Mouse (Mus musculus): ENCODE results near the gene Kcnma1.

DNA sequence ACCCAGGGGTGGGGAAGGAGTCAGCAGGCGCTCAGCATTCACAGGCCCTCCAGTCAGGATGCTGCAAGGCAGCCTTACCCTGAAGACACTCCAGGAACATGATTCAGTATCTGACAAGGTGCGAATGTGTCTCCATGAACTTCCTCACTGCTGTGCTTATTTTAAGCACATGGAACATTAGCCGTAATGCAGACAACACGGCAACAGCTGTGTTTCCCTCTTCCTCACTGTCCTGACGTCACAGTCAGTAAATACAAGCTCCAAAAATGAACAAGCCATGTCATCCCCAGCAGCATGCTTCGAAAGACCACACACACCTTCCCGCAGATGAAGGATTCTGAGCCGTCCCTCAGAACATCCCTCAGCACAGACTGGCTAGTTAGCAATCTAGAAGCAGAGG lies 47.8 kb downstream of the Kcnma1 start:
- TF ChIP-seq POLR2A (IDR thresholded peaks at IDR 0.05; ENCODE audit: insufficient read length, low read depth) (no peak), MAX (IDR thresholded peaks at IDR 0.05; ENCODE audit: low read depth) (no peak), USF1 (IDR thresholded peaks at IDR 0.05; ENCODE audit: low read depth) (no peak), SRF (IDR thresholded peaks at IDR 0.05; ENCODE audit: control insufficient read depth, insufficient read length, low read depth) (no peak), E2F4 (IDR thresholded peaks at IDR 0.05; ENCODE audit: insufficient read depth) (no peak), TCF12 (IDR thresholded peaks at IDR 0.05; ENCODE audit: insufficient read depth, poor library complexity, severe bottlenecking) (no peak), MYOG (IDR thresholded peaks at IDR 0.05; ENCODE audit: control insufficient read depth in 1 of 3, insufficient read depth in 1 of 3, insufficient read length in 2 of 3, low read depth in 2 of 3) (no peak), TCF3 (IDR thresholded peaks at IDR 0.05; ENCODE audit: insufficient read length, low read depth) (no peak)
